Mouse (Mus musculus) left cerebral cortex, adult 8-10 months (tissue): ENCODE measurements at regions not wholly inside any gene's neighbourhood (a gene's known extent, or its start where the extent isn't known, plus 50 kb on each side); places are given as distances from the start of the nearest gene placed in this dataset.
"Not testable (repeated sequence)": the region's sequence is repeated elsewhere in the genome, so short reads cannot be mapped to it uniquely, and the experiment has no call there.

Source experiments
- DNase-seq, 2 experiments: peaks; one replicate each; pipeline ENCODE4 v3.0.0; 2022; ENCODE audit warnings: low spot score in 2 of 2

- DNase-seq, result no peak
Observed at GRCm38 (mm10) chr13:72280343-72280742, 316.8 kb upstream of the Irx1 start.

DNA sequence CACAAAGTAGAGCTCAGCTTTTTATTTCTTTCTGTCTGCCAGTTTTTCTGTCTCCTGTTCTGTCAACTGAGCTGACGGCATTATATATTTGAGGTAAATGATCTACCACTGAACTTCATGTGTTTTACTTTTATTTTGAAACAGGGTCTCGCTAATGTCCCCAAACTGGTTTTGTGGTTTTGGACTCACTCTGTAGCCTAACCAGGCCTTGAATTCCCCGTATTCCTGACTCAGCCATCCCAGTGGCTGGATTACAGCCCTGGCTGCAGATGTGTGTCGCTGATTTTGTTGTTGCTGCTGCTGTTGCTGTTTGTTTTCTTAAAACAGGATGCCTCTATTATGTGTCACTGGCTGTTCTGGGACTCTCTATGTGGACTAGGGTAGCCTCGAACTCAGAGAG is 317.3 kb upstream of the Irx1 start:
- no peak for DNase-seq

DNA sequence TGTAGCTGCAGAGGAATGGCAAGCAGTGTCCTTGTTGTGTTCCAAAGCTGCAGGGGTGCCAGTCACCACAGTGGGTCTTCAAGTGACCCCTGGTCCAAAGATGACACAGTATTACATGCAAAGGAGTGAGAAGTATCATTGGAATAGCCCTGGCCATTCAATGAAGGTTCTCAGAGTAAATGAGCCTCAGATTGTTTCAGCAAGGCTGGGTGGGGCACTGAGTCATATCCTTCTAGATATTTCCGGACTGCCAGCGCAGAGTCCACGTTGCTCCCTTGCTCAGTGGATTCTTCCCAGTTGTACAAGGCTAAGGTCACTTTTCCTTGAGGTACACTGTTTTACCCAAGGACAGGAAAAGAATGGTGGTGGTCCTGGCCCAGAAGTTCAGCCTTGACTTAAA is 319.2 kb upstream of the Irx1 start:
- DNase-seq, result no peak

- DNase-seq, result no peak
Observed at GRCm38 (mm10) chr13:72283701-72284100, 320.2 kb upstream of the Irx1 start.

- DNase-seq, result no peak
Observed at GRCm38 (mm10) chr13:72286301-72286700, 322.8 kb upstream of the Irx1 start.

DNA sequence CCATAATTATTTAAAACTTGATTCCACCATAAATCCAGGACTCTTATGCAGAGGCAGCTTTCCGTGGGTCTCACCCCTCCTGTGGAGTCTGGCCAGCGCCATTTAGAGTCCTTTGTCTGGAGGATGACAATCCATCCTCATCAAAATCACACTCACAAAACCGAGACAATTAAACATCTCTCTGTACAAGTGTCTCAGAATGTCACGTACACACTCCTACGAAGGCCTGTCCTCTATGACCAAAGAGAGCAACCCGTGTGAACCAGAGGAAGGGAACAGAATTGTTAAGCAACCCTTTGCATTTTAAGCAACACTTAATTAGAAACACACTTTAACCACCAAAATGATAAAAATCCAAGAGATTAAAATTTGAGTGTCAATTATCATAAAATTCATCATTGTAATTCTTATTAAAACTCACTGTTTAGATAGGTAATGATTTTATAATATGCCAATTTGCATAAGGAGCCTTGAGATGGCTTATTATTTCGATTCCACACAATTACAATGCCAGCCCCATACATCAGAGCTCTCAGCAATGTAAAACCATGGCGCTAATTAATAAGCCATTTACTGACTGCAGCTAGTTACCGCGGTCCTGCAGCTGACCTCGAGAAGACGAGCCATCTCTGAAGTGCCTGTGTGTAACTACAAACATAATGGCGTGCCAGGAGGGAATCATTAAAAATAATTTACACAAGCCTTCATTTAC is 325.0 kb upstream of the Irx1 start:
- no peak for DNase-seq

GRCm38 (mm10) chr13:72289093-72289501 is 325.6 kb upstream of the Irx1 start:
- DNase-seq, result no peak

GRCm38 (mm10) chr13:72292361-72292760 is 328.8 kb upstream of the Irx1 start:
- DNase-seq, result no peak

DNA sequence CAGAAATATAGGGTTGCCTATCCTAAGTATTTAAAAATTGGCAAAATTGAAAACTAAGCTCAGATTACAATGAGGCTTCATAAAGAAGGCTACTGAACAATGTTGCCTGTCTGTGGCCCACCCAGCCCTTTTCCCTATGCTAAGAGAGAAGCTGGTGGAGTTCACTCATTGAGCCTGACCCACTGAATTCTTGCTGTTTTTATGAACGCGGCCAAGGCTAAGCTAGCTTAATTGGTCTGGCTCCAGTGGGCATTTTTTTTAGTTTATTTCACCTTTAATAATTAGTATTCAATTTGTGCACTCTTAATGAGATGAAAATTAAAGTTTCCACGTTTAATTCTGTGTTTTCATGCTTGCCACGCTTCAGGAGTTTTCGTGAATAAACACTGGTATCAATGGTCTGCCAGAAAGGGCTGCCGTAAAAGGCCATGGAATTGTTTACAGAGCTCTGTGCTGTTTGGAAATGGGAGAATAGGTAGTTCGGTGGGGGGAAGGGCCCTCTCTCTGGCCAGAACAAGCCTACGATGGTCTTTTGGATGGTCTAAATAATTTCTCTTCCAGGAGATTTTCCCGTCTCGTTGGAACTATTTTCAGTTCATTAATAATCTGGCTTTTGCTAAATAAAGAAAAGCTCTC is 329.7 kb upstream of the Irx1 start:
- no peak for DNase-seq

DNA sequence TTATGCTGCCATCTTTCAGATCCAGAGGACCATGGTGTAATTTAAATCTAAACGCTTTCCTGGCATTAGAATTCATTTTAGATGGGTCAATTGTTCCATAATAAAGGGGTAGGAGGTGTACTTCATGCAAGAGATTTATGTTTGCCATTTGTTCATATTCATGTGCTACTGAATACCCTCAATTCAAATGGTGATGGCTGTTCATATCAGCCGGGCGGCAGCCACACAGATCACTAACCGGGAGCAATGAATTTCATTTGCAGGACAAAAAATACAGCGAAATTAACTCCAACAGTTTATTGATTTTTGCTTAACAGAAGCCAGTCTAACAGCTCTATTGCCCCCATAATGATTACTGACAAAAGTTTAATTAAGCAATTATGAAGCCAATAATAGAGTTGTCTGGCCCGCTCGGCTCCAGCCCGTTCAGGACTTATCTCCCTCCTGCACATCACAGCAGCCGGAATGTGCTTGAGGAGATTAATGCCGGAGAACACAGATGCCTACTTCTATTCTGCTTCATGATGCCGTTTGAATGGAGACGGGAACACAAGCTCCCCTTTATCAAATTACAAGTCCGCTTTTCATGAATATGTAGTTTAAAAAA is 330.3 kb upstream of the Irx2 start:
- no peak for DNase-seq

- no peak for DNase-seq
Observed at GRCm38 (mm10) chr13:72299660-72300059, 329.0 kb upstream of the Irx2 start.

- DNase-seq, result no peak
Observed at GRCm38 (mm10) chr13:72301114-72301513, 327.5 kb upstream of the Irx2 start.

- DNase-seq, result no peak
Observed at GRCm38 (mm10) chr13:72301841-72302240, 326.8 kb upstream of the Irx2 start.

- no peak for DNase-seq
Observed at GRCm38 (mm10) chr13:72302436-72303125, 326.0 kb upstream of the Irx2 start.

DNA sequence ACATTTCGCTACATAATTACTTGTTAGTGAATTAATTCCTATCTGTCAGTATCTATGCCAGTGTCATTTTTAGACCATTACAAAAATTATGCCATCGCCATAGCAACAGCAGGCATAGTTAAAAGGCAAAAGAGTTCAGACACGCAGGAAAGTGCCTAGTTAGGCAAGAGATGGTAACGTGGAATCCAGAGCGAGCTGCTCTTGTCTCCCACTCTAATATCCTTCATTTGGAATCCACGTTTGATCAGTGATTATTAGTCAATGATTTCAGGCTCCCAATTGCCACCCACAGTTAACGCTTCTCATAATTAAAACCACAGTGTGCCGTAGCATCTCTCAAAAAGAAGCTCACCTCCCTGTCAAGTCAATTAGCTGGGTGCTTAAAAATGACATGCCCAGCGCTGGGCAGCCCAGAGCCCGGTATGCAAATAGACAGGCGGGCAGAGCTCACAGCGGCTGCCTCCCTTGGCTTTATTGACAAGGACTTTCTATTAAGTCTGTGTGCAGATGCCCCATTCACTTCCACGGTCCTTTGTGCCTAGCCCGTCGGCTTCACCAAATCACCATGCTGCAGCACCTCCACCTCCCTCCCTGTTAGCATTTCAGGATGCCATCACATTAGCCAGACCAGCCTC is 325.4 kb upstream of the Irx2 start:
- DNase-seq, result no peak

DNA sequence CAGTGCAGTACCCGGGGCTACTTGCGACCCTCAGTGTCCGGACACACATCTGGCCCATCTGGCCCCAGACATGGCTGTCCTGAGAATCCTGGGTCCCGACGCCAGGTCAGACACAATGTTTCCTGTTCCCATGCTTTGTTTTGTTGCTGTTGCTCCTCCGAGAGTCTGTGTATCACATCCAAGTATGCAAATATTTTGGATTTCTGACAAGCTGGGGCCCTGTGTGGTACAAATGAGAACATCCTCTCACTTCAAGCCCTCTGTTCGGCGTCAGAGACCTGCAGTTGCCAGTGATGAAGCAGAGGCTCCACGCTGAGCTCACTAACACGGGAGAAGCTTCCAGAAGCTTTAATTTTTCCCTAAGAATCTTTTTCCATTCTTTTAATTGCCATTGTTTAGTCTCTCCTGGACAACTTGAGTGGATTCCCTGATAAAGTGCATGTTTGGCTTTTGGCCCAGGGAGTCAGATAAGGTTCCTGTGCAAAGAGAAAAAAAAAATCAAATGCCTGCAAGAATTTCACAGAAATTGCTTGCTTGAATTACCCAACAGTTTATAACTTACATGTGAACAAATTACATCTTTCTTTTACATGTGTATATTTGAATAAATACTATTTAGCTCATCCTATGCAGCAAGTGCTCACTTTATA is 304.5 kb upstream of the Irx2 start:
- DNase-seq, result no peak

GRCm38 (mm10) chr13:72326201-72326600 is 302.4 kb upstream of the Irx2 start:
- DNase-seq, result not testable (repeated sequence)

- no peak for DNase-seq
Observed at GRCm38 (mm10) chr13:72345647-72346133, 282.9 kb upstream of the Irx2 start.

GRCm38 (mm10) chr13:72346207-72346943 is 282.2 kb upstream of the Irx2 start:
- DNase-seq, result no peak

- no peak for DNase-seq
Observed at GRCm38 (mm10) chr13:72346944-72347586, 281.6 kb upstream of the Irx2 start.
